Mouse (Mus musculus) right cerebral cortex, postnatal 10 days (tissue): ENCODE data around the gene Satb1.

Experiments
- DNase-seq, 2 experiments: peaks; one replicate each; pipeline ENCODE4 v3.0.0; 2021; ENCODE audit warnings: low spot score in 2 of 2

Gene Satb1

GRCm38 (mm10) chr17:51814301-51814700 is 18.8 kb downstream of the Satb1 start:
- no peak for DNase-seq

- DNase-seq, result no peak
Observed at GRCm38 (mm10) chr17:51813784-51814120, 19.3 kb downstream of the Satb1 start.

- peak; percentile 62 to 71 for DNase-seq
Observed at GRCm38 (mm10) chr17:51812942-51813783, 19.9 kb downstream of the Satb1 start.

GRCm38 (mm10) chr17:51812261-51812941 is 20.7 kb downstream of the Satb1 start:
- DNase-seq, result peak in 1 of 2 experiments; percentile 39

DNA sequence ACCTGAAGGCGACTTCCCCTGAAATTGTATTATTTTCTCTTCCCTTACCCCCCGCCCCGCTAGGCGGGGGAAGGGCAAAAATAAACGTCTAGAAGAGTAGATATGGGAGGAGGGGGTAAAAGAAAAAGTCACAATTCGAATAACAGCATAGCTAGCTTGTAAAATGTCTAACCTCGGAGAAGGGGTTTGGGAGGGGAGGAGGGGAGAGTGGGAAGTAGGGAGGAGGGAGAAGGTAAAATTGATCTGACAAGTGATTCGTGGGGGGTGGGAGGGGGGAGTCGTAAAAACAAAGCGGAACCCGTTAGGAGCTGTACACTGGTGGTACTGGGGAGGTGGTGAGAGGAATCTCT is 21.2 kb downstream of the Satb1 start:
- DNase-seq, result no peak

GRCm38 (mm10) chr17:51811086-51811868 is 21.8 kb downstream of the Satb1 start:
- DNase-seq, result peak in 1 of 2 experiments; percentile 45

- DNase-seq, result no peak
Observed at GRCm38 (mm10) chr17:51807429-51807828, 25.7 kb downstream of the Satb1 start.

DNA sequence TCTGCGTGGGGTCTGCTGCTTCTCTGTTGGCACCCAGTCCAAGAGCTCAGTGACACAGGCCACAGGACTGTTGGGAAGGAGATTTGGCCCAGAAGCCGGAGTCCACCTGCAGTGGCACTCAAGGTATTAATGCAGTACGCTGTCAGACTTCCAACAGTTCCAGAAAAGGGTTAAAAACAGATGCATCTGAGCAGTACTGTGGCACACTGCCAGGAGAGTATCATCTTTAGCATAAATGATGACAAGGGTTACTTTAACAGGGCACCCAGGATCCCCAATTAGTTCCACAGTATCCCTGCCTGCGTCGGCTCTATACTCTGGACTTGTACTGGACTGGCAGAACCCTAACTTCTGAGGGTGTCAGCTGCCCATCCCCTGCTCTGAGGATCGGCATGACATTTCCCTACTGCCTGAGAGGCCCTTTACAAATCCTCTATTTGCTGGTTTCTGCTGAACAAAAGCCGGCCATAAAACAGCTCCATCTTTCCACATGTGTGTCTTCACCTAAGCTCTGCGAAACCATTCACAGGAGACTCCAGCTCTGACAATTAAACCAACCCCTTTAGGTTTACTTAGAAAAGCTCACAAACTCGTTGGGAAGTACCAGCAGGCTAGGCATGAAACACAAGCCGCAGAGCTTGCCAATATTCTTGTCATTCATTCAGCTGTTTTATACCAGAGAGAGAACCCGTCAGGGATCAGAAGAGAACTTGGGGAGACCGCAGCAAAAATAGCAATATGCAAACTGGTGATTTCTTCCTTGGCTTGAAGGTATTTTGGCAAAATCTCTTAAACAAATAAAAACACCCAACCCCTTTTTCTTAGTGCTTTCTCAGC is 26.7 kb downstream of the Satb1 start:
- no peak for DNase-seq

DNA sequence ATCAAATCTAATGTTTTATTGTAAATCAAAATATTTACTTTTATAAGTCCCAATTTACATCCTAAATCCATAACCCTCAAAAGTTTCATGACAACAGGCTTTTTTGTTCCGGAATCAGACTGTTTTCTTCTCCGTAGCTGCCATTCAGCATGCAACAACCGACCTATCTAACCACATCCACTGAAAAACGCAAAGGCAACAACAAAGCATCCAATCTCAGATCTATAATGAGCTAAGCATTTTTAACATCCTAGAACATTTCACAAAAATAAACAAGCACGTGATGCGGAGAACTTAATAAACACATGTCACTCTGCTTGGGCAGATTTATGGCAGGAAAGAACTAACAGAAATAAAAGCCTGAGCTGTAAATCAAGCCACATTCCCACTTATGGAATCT is 32.9 kb downstream of the Satb1 start:
- no peak for DNase-seq

- DNase-seq, result no peak
Observed at GRCm38 (mm10) chr17:51796459-51796858, 36.6 kb downstream of the Satb1 start.

DNA sequence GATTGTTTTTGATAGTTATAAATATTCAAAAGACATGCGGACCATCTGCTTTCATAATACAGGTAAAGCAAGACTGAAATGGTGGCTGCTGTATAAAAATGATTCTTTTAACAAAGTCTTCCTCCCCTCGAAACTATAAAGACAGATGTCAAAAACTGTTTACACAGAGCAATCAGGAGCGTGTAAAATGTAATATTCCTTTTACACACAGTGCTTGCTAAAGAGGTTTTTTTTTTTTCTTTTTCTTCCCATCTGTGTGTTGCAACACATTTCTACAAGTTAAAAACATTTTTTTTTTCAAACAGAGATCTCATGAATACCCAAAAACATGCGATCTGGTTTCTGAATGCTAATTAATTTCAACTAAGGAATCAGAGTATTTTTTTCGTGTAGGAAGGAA is 41.9 kb downstream of the Satb1 start:
- DNase-seq, result no peak

- DNase-seq, result no peak
Observed at GRCm38 (mm10) chr17:51790387-51791060, 42.6 kb downstream of the Satb1 start.

GRCm38 (mm10) chr17:51789777-51790176 is 43.3 kb downstream of the Satb1 start:
- DNase-seq, result no peak

GRCm38 (mm10) chr17:51789098-51789497 is 44.0 kb downstream of the Satb1 start:
- no peak for DNase-seq

GRCm38 (mm10) chr17:51787955-51788354 is 45.1 kb downstream of the Satb1 start:
- no peak for DNase-seq

DNA sequence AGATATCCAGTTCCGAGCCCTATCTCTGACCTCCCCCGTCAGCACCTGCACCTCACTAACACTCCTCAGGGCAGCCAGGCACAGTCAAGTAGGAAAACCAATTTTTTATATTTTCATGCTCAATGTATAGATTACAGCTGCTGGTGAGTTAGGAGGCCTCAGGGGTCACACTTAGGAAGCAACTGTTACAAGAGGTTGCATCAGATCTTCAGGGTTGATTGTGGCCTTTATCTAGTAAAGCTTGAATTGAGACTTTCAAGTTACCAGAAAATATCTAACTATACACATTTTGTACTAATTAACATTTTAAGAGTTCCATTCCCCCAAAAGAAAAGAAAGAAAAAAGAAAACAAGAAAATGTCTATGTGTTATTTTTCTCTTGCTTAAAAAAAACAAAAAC is 47.0 kb downstream of the Satb1 start:
- no peak for DNase-seq

DNA sequence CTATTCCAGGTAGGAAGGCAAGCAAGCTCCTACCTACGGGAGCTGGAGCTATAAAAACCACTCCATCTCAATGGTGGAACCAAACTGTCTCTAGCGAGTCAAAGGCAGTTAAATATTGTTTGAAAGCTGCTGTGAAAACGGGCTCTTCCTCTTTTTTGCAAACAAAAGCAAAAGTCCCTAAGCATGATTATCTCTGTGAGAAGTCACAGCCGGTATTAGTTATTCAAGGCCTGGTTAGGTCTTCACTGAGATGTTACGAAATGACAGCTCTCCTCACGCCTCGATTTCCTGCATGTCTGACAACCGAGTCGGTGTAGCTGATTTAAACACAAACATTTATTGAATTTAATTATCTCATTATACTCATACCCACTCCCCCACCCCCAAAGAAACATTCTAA is 48.2 kb downstream of the Satb1 start:
- no peak for DNase-seq

DNA sequence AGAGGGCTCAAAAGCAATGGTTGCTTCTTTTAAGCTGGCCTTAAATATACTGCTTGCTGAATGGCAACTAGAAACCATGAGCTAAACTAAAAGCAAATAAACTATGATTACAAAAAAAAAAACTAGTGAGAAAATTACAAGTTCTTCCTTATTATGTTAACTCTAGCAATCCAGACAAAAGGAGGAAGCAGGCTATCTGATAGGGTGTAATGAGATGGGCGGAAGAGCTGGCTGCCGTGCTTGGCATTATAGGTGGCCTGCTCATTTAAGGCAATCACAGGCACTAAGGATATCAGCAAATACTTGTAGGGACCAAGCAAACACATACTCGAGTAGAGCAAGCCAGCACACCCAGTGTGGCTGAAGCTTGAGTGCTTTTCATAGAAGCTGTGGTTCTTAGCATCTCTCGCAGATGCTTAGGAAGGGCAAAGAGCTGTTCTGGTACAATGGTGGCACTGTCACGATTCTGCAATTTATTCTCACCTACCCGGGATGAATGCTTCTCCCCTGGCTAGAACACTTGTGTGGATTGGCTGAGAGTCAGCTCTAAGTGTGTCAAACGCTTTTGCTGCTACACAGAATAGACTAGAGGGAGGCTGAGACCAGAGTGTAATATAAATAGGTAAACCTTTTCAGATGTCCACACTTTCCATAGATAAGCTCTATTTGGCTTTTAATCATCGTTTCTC is 49.4 kb downstream of the Satb1 start:
- DNase-seq, result no peak

GRCm38 (mm10) chr17:51780036-51780435 is 53.1 kb downstream of the Satb1 start:
- no peak for DNase-seq

DNA sequence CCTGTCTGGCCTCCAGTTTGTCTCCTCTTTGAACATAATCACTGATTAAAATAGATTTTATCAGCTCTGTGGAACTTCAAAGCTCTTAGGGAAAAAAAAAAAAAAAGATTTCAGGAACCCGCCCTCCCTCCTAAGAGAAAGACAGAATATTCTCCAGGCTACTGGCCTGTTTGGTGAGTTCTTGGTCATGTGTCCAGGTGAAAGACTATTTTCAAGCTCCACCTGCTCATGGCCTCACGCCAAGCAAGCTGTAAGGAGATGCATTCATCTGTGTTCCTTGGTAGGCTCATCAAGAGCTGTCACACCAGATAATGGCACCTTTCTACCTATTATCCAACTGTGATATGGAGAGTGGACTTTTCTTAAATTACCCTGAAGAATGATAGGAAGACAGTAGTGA is 54.1 kb downstream of the Satb1 start:
- DNase-seq, result no peak

- peak in 1 of 2 experiments; percentile 43 for DNase-seq
Observed at GRCm38 (mm10) chr17:51777813-51778212, 55.3 kb downstream of the Satb1 start.
